32 mouse cellular contexts compared by ENCODE assay signal in the genomic region with DNA sequence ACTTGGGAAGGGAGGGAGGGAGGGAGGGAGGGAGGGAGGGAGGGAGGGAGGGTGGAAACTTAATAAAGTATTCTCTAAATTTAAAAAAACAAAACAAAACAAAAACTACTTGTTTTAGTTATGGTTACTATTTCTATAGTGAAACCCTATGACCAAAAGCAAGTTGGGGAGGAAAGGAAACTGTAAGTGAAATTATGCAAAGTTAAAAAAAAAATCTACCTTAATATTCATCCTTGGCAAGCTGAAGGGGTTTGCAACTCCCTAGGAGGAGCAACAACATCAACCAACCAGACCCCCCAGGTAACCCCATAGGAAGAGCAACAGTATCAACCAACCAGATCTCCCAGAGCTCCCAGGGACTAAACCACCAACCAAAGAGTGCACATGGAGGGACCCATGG. TPM values are rescaled to one million over a fixed set of nuclear protein-coding genes. Genes with fewer than 3 reads are reported as not detected.
"Had no signal": no experiment of that assay in that cellular context is flagged by ENCODE, and none has a peak within 500 bp of the region (broad histone marks: within the 10 kb centered on the region; RNA-seq: fewer than 3 reads in every experiment).

No protein-coding gene starts in this region.

- H3K27me3 ChIP-seq: embryonic facial prominence, embryonic 12.5 days; embryonic facial prominence, embryonic 13.5 days; embryonic facial prominence, embryonic 15.5 days; forebrain, embryonic 12.5 days; forebrain, embryonic 13.5 days; forebrain, embryonic 15.5 days had no signal

- ATAC-seq: forebrain, embryonic 13.5 days; forebrain, embryonic 14.5 days; forebrain, embryonic 15.5 days; forebrain, embryonic 16.5 days; forebrain, postnatal 0 days had no signal

- H3K9ac ChIP-seq: embryonic facial prominence, embryonic 12.5 days; embryonic facial prominence, embryonic 13.5 days; embryonic facial prominence, embryonic 15.5 days; forebrain, embryonic 12.5 days; forebrain, embryonic 13.5 days; forebrain, embryonic 15.5 days; forebrain, postnatal 0 days had no signal

- DNase-seq: cerebellum, adult 9-10 months; cerebellum, adult 9-11 months; cerebellum, postnatal 10 days; cerebellum, postnatal 14 days; cerebellum, postnatal 25 days; cerebellum, postnatal 36 days; embryo, embryonic 11 days; forebrain, postnatal 0 days; gastrocnemius, adult 2 months; gastrocnemius, postnatal 10 days; gastrocnemius, postnatal 14 days; gastrocnemius, postnatal 25 days; gastrocnemius, postnatal 36 days; heart, adult 18-20 months; heart, adult 2 months had no signal

- H3K4me2 ChIP-seq: embryonic facial prominence, embryonic 12.5 days; embryonic facial prominence, embryonic 13.5 days; embryonic facial prominence, embryonic 15.5 days; forebrain, embryonic 12.5 days; forebrain, embryonic 13.5 days; forebrain, embryonic 15.5 days had no signal

- H3K9me3 ChIP-seq: embryonic facial prominence, embryonic 10.5 days; embryonic facial prominence, embryonic 12.5 days; embryonic facial prominence, embryonic 13.5 days; embryonic facial prominence, embryonic 15.5 days; forebrain, embryonic 10.5 days; forebrain, embryonic 12.5 days; forebrain, embryonic 13.5 days; forebrain, embryonic 15.5 days; heart, embryonic 10.5 days had no signal

- H3K27ac ChIP-seq: embryonic facial prominence, embryonic 10.5 days; embryonic facial prominence, embryonic 12.5 days; embryonic facial prominence, embryonic 13.5 days; embryonic facial prominence, embryonic 15.5 days; forebrain, embryonic 10.5 days; forebrain, embryonic 12.5 days; forebrain, embryonic 13.5 days; forebrain, embryonic 15.5 days; gastrocnemius, adult 2 months; heart, adult 2 months; heart, embryonic 10.5 days had no signal

- H3K4me1 ChIP-seq: embryonic facial prominence, embryonic 15.5 days had no signal

- H3K4me3 ChIP-seq: embryonic facial prominence, embryonic 10.5 days; embryonic facial prominence, embryonic 12.5 days; embryonic facial prominence, embryonic 13.5 days; embryonic facial prominence, embryonic 15.5 days; erythroblast, embryonic 14.5 days; forebrain, embryonic 10.5 days; forebrain, embryonic 12.5 days; forebrain, embryonic 13.5 days; forebrain, embryonic 15.5 days; gastrocnemius, adult 2 months; heart, adult 2 months; heart, embryonic 10.5 days had no signal

- H3K36me3 ChIP-seq: embryonic facial prominence, embryonic 10.5 days; embryonic facial prominence, embryonic 12.5 days; embryonic facial prominence, embryonic 13.5 days; embryonic facial prominence, embryonic 15.5 days; forebrain, embryonic 10.5 days; forebrain, embryonic 12.5 days; forebrain, embryonic 15.5 days; heart, embryonic 10.5 days had no signal

RNA-seq across cellular contexts. Expression of gene Dlx1, which starts 36.6 kb away (rescaled TPM):
- total RNA-seq: common myeloid progenitor, adult 5-6 weeks; gastrocnemius, adult 18-20 months; gastrocnemius, postnatal 36 days; granulocyte monocyte progenitor cell, adult 5-6 weeks had no signal
- polyA plus RNA-seq: gonadal fat pad, adult 2 months had no signal

RNA-seq across cellular contexts. Expression of gene Dlx2, which starts 55.3 kb away (rescaled TPM):
- total RNA-seq: common myeloid progenitor, adult 5-6 weeks; gastrocnemius, adult 18-20 months; gastrocnemius, adult 2 months; gastrocnemius, postnatal 25 days; gastrocnemius, postnatal 36 days; granulocyte monocyte progenitor cell, adult 5-6 weeks; heart, adult 18-20 months; heart, adult 2 months; heart, adult 8-10 months had no signal
- polyA plus RNA-seq: gonadal fat pad, adult 2 months; heart, adult 2 months had no signal
